Mouse (Mus musculus): ENCODE results near the gene Gli1.
"Not testable (repeated sequence)": the region's sequence is repeated elsewhere in the genome, so short reads cannot be mapped to it uniquely, and the experiment has no call there.

Gene Gli1

DNA sequence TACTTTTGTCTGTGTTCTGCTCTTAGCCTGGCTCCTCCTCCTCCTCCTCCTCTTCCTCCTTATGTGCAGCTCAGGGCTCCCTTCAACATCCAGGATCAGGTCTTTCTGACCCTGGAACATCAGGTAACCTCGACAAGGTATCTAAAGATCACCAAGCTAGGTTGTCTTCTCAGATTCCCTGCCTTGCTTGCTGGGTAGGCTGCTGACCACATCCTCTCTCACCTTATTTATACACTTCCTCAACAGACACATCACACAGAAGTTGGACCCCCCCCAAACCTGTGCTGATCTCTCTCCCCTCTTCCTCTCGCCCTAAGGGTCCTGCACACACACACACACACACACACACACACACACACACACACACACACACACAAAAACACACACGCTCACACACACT, 20.2 kb downstream of the Gli1 start, which contains the start of gene Arhgap9:
Gene Arhgap9, plus strand, starts transcription at position 344 of the 400 bp plus-strand sequence.
- no peak for DNase-seq (ENCODE audit: low read depth)

DNA sequence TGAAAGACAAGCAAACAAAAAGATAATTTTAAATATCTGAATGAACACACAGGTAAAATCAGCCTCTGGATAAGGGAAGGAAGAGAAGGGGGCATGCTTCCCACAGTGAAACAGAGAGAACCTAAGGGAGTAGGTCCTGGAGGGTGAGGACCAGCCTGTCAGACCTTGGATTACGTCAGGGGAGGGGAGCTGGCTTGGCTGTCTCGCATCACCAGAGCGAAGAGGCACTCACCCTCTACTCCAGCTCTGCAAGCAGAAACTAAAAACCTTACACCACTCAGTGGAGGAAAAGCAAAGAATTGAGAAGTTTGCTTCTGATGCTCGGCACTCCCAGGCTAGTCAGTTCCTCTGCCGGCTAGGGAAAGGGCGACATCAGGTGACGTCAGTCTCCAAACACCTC, 21.8 kb downstream of the Gli1 start:
- DNase-seq (ENCODE audit: low read depth) = no peak

DNA sequence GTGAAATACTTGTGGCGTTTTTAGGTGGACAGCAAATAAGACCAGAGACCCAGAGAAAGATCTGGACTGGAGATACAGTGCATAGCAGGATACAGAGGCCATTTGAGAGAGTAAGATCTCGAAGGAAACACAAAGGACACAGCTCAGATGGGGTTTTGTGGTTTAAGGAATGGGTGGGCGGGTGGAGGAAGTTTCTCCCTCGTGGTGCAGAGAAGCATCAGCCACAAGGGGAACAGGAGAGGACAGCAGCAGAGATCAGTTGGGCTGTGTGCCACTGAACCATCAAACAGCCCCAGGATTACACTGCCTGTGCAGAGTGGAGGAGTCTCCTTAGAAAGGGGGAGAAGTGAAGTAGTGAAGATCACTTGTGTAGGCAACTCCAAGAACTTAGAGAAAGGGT, 23.8 kb downstream of the Gli1 start:
- DNase-seq (ENCODE audit: low read depth) = peak; percentile 37

DNA sequence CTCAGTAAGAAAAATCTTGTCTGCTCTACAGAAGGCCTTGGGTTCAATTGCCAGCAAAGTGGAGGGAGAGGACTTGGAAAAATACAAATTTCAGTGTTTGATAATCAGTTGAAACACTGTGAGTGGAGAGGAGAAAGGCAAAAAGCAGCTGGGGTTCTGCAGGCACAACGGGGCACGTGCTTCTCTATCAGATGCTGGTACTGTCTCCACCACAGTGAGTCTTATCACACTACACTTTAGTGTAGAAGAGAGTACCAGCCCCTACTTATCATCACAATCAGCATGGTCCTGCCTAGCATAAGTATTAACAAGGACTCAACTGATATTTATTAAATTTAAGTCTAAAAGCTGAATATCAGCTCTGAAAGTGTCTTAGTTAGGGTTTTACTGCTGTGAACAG, 24.5 kb downstream of the Gli1 start:
- no peak for DNase-seq (ENCODE audit: low read depth)

DNA sequence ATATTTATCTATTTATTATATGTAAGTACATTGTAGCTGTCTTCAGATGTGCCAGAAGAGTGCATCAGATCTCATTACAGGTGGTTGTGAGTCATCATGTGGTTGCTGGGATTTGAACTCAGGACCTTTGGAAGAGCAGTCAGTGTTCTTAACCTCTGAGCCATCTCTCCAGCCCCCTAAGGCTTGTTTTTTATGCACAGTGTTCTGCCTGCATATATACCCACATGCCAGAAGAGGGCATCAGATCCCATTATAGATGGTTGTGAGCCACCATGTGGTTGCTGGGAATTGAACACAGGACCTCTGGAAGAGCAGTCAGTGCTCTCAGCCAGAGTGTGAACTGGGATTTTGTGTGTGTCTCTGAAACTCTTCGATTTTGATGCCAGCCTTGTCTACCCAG, 26.8 kb downstream of the Gli1 start:
- not testable (repeated sequence) for DNase-seq (ENCODE audit: low read depth)

DNA sequence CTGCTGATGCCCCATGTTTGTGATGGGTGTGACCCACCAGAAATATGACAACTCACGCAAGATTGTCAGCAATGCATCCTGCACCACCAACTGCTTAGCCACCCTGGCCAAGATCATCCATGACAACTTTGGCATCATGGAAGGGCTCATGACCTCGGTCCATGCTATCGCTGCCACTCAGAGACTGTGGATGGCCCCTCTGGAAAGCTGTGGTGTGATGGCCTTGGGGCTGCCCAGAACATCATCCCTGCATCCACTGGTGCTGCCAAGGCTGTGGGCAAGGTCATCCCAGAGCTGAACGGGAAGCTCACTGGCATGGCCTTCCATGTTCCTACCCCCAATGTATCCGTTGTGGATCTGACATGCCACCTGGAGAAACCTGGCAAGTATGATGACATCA, 28.3 kb downstream of the Gli1 start:
- DNase-seq (ENCODE audit: low read depth) = not testable (repeated sequence)

DNA sequence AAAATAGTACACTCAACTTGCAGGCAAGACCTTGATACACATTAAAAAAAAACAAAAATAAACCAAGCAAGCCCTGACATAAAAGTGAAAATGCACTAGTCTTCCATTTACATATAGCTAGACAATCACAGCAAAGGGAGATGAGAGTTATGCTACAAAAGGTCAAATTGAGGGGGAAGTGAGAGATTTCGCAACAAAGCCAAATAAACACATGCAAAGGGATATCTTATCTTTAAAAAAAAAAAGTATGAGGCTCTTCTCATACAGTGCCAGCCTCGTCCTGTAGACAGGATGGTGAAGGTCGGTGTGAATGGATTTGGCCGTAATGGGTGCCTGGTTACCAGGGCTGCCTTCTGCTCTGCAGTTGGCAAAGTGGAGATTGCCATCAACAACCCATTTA, 28.9 kb downstream of the Gli1 start:
- DNase-seq (ENCODE audit: low read depth) = peak; percentile 76

DNA sequence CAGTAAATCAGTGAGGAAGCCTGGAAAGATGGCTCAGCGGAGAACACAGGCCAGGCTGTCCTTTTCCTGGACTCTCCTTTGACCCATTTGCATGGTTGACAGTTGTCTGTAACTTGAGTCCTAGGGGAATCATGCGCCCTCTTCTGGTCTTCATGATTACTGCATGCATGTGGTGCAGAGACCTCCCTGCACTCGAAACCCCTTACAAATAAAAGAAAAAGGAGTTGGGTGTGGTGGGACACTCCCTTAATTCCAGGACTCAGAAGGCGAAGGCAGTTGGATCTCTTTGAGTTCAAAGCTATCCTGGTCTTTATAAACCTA, 29.5 kb downstream of the Gli1 start:
- DNase-seq (ENCODE audit: low read depth) = peak; percentile 91

DNA sequence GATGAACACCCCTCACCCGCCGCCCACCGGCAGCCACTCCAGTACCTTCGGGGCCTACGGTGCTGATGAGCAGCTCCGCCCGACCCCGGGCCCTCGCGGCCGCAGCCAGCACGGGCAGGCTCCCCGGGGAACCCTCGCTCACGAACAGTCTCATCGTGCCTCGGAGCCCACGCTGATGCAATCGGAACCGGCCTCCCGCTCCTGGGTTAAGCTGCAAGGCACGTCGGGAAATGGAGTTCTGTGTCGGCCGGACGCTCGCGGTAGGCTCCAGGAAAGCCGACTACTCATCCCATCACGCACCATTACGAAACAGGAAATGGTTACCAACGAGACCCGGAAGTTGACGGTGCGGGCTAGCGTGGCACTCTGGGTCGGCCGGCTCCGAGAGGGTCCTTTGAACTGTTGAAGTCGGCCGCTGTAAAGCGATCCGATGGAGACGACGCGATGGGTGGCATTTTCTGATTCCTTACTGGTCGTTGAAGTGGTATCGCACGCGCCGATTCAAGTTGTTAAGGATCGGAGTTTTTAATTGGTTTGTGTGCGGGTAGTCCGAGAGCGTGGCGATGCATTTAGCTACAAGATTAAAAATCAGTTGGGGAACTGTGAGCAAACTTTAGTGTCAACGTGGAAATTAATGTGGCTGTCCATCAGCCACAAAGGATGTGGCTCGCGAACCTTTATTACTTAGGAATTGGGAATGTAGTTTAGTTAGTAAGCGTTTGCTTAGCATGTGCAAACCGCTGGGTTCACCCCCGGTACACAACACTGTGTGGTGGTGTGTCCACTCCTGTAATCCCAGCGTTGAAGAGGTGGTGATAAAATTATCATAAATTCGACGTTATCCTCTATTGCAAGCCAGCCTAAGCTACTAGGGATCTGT, 30.1 kb downstream of the Gli1 start, which contains the start of gene Mars:
Gene Mars, minus strand, starts transcription at position 311 of the 880 bp plus-strand sequence.
- DNase-seq (ENCODE audit: low read depth) = peak; percentile 97

DNA sequence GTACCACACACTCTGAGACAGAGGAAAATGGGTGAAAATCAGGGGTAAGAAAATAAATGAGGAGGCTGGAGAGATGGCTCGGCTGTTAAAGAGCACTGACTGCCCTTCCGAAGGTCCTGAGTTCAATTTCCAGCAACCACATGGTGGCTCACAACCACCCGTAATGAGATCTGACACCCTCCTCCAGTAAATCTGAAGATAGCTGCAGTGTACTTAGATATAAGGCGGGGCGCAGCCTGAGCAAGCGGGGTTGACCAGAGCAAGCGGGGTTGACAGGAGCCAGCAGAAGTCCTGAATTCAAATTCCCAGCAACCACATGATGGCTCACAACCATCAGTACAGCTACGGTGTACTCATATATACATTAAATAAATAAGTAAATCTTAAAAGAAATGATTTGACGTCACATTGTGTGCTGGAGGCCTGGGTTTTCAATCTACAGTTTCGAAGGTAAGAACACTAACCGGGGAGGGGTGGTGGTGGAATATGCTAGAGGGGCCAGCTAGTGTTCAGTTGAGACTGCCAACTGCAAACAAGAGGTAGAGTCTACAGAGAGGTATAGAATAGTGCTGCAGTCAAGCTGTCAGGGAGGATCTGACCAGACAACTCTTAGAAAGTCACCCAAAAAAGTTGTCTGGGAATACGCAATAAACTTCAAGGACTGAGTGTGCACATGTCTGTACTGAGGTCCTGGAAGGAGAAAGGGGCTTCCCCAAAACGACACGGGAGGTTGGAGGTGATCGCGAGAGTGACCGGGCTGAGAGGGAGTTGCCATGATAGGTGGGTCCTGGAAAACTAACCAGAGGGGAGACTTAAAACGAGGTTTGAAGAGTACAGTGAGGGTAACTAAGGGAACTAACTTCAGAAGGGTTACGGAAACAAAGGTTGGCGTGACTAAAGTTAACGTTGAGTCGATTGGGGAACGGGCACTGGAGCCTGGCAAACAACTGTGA, 31.0 kb downstream of the Gli1 start:
- peak; percentile 81 for DNase-seq (ENCODE audit: low read depth)

DNA sequence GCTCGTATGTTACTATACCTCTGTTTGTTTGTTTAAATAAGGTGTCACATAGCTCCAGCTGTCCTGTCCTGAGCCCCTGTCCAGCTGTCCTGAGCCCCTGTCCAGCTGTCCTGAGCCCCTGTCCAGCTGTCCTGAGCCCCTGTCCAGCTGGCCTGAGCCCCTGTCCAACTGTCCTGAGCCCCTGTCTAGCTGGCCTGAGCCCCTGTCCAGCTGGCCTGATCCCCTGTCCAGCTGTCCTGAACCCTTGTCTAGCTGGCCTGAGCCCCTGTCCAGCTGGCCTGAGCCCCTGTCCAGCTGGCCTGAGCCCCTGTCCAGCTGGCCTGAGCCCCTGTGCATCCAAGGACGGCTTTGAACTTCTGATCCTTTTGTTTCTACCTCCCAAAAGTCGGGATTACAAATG, 32.6 kb downstream of the Gli1 start:
- not testable (repeated sequence) for DNase-seq (ENCODE audit: low read depth)

DNA sequence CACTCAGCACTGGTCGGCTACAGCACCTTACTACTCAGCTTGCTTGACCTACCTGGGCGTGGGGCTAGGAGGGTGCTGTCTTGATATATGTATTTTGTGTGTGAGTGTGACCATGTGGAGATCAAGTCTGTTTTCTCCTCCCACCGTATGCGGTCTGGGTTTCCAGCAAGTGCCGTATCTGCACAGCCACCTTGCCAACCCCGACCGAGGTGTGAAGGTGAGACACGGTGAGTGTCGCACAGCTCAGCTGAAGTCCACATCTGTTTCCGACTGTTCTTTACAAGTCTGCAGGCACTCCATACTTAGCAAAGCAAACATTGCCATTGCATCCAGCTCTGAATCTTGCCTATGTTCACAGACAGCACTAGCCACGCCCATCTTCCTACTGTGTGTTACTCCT, 38.6 kb downstream of the Gli1 start:
- DNase-seq (ENCODE audit: low read depth) = no peak

DNA sequence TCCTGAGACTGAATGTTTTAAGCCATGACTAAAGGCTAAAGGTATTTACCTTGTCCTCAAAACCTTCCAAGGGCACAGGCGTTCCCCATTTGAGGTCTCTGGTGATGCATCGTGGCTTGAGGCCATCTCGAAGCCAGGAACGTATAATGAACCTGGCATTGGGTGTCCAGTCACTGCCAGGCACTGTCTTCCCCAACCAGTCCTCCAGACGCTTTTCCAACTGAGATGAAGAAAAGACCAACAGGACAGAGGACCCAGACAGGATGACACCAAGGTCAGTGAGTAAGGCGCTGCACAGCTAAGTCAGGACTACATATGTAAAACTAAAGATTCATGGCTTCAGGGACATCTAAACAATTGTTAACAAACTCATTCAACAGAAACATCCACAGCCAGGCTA, 41.4 kb downstream of the Gli1 start:
- DNase-seq (ENCODE audit: low read depth) = no peak

DNA sequence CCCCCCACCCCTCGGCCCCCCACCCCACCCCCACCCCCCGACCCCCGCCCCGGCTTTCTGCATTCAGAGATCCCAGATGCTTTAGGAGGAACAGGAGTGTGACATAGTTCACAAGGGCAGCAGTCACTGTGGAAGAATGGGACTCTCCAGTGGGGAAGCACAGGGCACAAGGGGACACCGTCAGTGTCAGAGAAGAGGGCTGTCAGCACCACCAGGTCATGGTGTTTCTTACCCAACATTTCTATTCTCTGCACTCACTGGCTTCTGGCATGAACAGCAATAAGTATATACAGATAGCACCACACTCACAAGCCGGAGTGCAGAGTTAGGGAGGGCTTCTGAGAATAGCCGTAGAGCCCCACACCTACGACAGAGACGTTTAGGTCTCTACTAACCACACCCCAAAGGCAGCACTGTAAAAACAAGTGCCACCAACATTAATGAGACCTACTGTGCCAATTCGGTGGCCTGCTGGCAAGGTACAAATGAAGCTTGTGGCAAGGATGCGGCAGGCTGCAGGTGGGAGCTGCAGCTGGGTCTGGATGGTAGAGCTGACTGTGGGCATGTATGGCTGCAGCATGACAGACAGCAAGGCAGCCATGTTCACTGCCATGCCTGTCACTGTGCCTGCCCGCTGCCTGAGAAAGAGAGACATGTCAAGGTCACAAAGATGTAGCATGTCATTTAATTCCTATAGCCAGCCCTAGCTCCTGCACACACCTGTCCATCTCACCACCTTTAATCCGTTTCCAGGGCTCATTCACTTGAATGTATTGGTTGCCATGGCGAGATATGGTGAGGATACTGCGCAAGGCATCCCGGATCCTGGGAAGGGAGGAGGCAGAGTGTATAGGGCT, 44.5 kb downstream of the Gli1 start:
- DNase-seq (ENCODE audit: low read depth) = no peak

DNA sequence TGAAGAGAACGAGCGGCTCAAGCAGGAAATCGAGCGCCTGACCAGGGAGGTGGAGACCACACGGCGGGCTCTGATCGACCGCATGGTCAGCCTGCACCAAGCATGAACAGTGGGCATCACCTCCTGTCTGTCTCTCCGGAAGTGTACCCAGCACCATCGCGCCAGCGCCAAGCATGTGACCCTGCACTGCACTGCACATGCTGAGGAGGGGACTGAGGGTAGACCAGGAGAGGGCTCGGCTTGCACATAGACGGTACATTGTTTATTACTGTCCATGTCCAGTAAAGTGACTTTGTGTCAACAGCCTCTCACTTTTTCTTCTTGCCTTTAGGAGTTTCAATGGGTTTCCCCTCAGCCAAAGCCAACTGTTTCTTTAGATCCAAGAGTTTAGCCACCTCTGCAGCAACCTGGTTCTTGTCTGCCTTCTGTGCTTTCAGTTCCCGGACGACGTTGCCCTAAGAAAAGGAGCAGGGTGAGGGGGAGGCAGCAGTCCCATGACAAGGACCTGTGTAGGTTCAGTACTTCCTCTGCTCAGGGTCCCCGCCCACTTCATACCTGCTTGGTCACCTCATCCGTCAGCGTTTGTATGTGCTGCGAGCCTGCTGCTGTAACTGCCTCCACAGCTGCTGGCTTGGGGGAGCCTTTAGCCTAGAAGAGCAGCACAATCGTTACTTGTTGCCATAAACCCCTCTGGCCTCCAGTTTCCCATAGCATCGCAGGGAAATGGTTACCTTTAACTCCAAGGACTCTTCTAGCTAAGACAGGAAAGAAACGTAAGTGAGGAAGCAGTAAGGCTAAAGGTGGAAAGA, 45.6 kb downstream of the Gli1 start:
- DNase-seq (ENCODE audit: low read depth) = no peak

DNA sequence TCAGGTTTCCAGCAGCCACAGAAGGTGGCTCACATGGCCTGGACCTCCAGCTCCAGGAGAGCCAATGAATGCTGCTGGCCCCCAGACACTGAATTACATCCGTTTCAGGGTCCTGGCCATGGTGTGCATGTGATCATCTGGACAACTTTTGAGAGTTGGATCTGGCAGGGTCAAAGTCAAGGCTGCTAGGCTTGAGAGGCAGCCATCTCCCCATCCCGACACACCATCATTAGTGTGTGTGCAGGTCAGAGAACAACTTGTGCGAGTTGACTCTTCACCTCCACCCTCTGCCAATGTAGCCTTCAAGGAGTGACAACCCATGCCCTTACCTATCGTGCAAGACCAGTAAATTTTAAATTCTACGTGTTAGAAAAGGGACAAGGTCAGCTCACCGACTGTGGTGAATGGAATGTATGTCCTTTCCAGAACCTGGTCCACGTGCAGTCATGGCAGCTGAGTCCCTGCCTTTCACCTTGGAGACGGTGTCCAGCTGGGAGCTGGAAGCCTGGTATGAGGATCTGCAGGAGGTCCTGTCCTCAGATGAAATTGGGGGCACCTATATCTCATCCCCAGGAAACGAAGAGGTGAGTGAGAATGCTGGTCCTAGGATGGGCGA, 46.8 kb downstream of the Gli1 start:
- no peak for DNase-seq (ENCODE audit: low read depth)

DNA sequence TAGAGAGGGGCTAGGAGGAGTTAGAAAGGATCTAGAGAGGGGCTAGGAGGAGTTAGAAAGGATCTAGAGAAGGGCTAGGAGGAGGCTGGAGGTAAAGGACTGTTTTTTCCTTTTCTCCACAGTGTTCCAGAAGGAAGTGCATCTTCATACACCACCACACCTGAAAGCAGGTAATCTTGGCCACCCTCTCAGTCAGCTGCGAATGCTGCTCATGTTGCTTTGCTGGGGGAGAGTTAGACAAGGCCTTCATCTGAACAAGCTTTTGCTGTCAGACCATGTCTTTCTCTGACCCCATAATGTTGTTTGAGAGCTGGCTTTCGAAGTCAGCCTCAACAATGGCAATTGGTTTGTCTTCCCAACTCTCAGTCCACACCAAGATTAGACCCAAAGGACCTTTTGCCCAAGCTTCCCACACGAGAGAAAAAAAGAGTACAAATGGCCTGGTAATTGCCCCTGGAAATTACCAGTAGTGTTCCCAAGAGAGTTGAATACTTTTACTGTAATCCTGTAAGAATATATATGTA, 48.1 kb downstream of the Gli1 start:
- no peak for DNase-seq (ENCODE audit: low read depth)

DNA sequence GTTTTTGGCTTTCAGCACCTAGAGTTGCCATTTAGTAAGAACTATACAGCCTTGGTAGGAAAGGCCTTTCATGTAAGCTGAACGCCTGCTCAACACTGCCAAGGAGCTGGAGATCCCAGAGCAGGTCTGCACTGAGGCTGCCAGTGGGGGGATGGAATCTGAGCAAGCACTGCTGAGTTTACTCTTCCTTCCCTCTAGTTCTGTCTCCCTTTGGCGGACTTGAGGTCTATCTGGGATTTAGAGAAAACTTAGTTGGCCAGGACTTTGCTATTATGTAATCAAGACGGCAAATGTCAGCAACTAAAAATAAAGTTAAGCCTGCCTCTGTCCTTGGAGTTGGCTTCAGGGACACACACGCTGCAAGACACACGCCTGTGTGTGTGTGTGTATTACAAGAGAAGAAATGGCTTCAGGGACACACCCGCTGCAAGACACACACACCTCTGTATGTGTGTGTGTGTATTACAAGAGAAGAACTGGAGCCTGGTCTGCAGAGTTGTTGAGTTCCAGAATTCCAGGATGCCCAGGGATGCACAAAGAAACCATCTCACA, 48.7 kb downstream of the Gli1 start:
- no peak for DNase-seq (ENCODE audit: low read depth)

DNA sequence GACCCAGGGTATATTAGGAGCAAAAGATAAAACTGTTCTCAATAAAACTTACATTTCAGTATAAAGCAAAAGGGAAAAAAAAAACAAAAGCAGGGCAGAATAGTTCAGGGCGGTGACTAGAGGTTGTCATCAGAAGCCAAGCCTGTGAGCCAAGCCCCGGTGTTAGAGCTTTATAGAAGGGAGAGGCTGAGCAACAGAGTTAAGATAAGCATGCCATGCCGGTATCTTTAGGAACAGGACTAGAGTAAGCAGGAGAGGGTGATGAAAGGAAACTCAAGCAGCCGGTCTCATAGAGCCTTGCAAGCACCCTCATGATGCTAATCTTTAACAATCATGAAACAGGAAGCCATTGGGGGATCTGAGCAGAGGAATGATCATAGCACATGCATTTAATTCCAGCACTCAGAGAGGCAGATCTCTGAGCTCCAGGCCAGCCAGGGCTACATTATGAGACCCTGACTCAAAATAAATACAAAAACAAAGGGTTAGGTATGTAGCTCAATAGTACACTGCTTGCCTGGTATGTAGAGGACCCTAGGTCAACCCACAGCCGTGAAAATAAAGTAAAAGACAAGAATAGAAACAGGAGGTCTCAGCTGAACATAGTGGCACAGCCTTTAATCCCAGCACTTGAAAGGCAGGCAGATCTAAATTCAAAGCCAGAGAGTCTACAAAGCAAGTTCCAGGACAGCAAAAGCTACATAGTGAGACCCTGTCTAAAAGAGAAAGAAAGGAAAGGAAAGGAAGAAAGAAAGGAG, 49.7 kb downstream of the Gli1 start:
- peak; percentile 53 for DNase-seq (ENCODE audit: low read depth)

Data from 416B (cell line).